In genomic region chr14:16200220-16200912, GRCm38 (mm10) we compare ENCODE assay signal across 9 mouse cellular contexts. TPM values are rescaled to one million over a fixed set of nuclear protein-coding genes. Genes with fewer than 3 reads are reported as not detected.
DNase-seq lines count a peak whose midpoint lies in the region; ATAC-seq lines count a peak whose summit lies in the region.
"Had no signal": no experiment of that assay in that cellular context is flagged by ENCODE, and none has a peak within 500 bp of the region (broad histone marks: within the 10 kb centered on the region; RNA-seq: fewer than 3 reads in every experiment).

No protein-coding gene starts in this region.

- H3K27me3 ChIP-seq in kidney, embryonic 14.5 days (ENCODE audit: control insufficient read depth, insufficient read depth, low read length), result no peaks in the 10 kb centered on the region
- no peaks in the 10 kb centered on the region for H3K27me3 ChIP-seq in forebrain, embryonic 11.5 days (ENCODE audit: control insufficient read depth, insufficient read depth, low read length)
- no peaks in the 10 kb centered on the region for H3K27me3 ChIP-seq in hindbrain, embryonic 13.5 days
- H3K27me3 ChIP-seq in neural tube, embryonic 12.5 days (replicated peaks), result no peaks in the 10 kb centered on the region; the same call in 1 of the 2 replicates
- H3K27me3 ChIP-seq: lung, embryonic 15.5 days had no signal

- no peak overlapping the region for H3K9ac ChIP-seq in kidney, embryonic 14.5 days (ENCODE audit: low read depth, low read length)
- H3K9ac ChIP-seq in forebrain, embryonic 11.5 days (ENCODE audit: low read length), result peak overlapping the region; percentile 29; the same call in 1 of the 2 replicates
- H3K9ac ChIP-seq in hindbrain, embryonic 13.5 days, result no peak overlapping the region
- no peak overlapping the region for H3K9ac ChIP-seq in neural tube, embryonic 12.5 days
- H3K9ac ChIP-seq: lung, embryonic 15.5 days had no signal

- H3K9me3 ChIP-seq in kidney, embryonic 14.5 days (ENCODE audit: control insufficient read depth, low read length), result no peaks in the 10 kb centered on the region
- no peaks in the 10 kb centered on the region for H3K9me3 ChIP-seq in forebrain, embryonic 11.5 days (ENCODE audit: control insufficient read depth, low read length)
- H3K9me3 ChIP-seq in hindbrain, embryonic 13.5 days, result no peaks in the 10 kb centered on the region
- H3K9me3 ChIP-seq in neural tube, embryonic 12.5 days, result no peaks in the 10 kb centered on the region
- H3K9me3 ChIP-seq: lung, embryonic 15.5 days had no signal

- H3K4me1 ChIP-seq in kidney, embryonic 14.5 days (ENCODE audit: control insufficient read depth, insufficient read depth, low read length), result 0 out of 2 replicates have a peak, but pooled peaks cover 2% of the 10 kb centered on the region
- peaks cover 4% of the 10 kb centered on the region; the same call in 1 of the 2 replicates for H3K4me1 ChIP-seq in forebrain, embryonic 11.5 days (replicated peaks; ENCODE audit: control insufficient read depth, insufficient read depth, low read length)
- peaks cover 25% of the 10 kb centered on the region for H3K4me1 ChIP-seq in hindbrain, embryonic 13.5 days (replicated peaks)
- H3K4me1 ChIP-seq in neural tube, embryonic 12.5 days, result peaks cover 12% of the 10 kb centered on the region
- H3K4me1 ChIP-seq: lung, embryonic 15.5 days had no signal

- H3K27ac ChIP-seq in kidney, embryonic 14.5 days (ENCODE audit: low read depth, low read length), result no peak overlapping the region
- H3K27ac ChIP-seq in forebrain, embryonic 11.5 days (ENCODE audit: low read depth, low read length), result peak overlapping the region; percentile 88
- H3K27ac ChIP-seq in hindbrain, embryonic 13.5 days, result peak overlapping the region; percentile 88
- H3K27ac ChIP-seq in neural tube, embryonic 12.5 days, result no peak overlapping the region
- H3K27ac ChIP-seq: lung, embryonic 15.5 days had no signal

- WGBS in kidney, embryonic 14.5 days, result 49% methylated on average over 6 of the region's 6 CpGs
- WGBS in forebrain, embryonic 11.5 days, result 9% methylated on average over 6 of the region's 6 CpGs
- WGBS in hindbrain, embryonic 13.5 days, result 12% methylated on average over 6 of the region's 6 CpGs
- whole genome bisulfite sequencing in neural tube, embryonic 12.5 days, result 28% methylated on average over 6 of the region's 6 CpGs

- no peaks in the 10 kb centered on the region for H3K36me3 ChIP-seq in kidney, embryonic 14.5 days (ENCODE audit: control insufficient read depth, insufficient read depth, low read length)
- no peaks in the 10 kb centered on the region for H3K36me3 ChIP-seq in forebrain, embryonic 11.5 days (ENCODE audit: control insufficient read depth, insufficient read depth, low read length)
- no peaks in the 10 kb centered on the region for H3K36me3 ChIP-seq in hindbrain, embryonic 13.5 days
- no peaks in the 10 kb centered on the region for H3K36me3 ChIP-seq in neural tube, embryonic 12.5 days
- H3K36me3 ChIP-seq: lung, embryonic 15.5 days had no signal

- H3K4me3 ChIP-seq in kidney, embryonic 14.5 days (ENCODE audit: low read length), result no peak overlapping the region
- no peak overlapping the region for H3K4me3 ChIP-seq in forebrain, embryonic 11.5 days (ENCODE audit: low read depth, low read length)
- H3K4me3 ChIP-seq in hindbrain, embryonic 13.5 days, result peak overlapping the region; percentile 14; the same call in 1 of the 2 replicates
- no peak overlapping the region for H3K4me3 ChIP-seq in neural tube, embryonic 12.5 days
- H3K4me3 ChIP-seq: lung, embryonic 15.5 days had no signal

- no peak for ATAC-seq in kidney, embryonic 14.5 days (ENCODE audit: low FRiP score, low TSS enrichment)
- ATAC-seq in forebrain, embryonic 11.5 days (replicated peaks; ENCODE audit: low FRiP score), result peak; percentile 39
- peak; percentile 23 for ATAC-seq in hindbrain, embryonic 13.5 days (ENCODE audit: low FRiP score)
- peak; percentile 43 for ATAC-seq in neural tube, embryonic 12.5 days (ENCODE audit: low FRiP score, low read depth)

- no peak for DNase-seq in kidney, adult 8-10 months
- DNase-seq in forebrain, embryonic 11.5 days (ENCODE audit: low spot score), result peak; percentile 64
- DNase-seq in spleen, postnatal 36 days (ENCODE audit: low spot score in 2 of 2), result no peak
- no peak for DNase-seq in right cerebral cortex, postnatal 14 days
- DNase-seq: gastrocnemius, postnatal 10 days had no signal

- H3K4me2 ChIP-seq in kidney, embryonic 14.5 days (replicated peaks; ENCODE audit: low read depth, low read length), result 0 out of 2 replicates have a peak overlapping the region, but pooled peaks have one; percentile 12
- H3K4me2 ChIP-seq in forebrain, embryonic 11.5 days (ENCODE audit: low read depth, low read length, severe bottlenecking), result peak overlapping the region; percentile 21; the same call in 1 of the 2 replicates
- peak overlapping the region; percentile 42 for H3K4me2 ChIP-seq in hindbrain, embryonic 13.5 days
- H3K4me2 ChIP-seq in neural tube, embryonic 12.5 days (replicated peaks), result peak overlapping the region; percentile 40
- H3K4me2 ChIP-seq: lung, embryonic 15.5 days had no signal

RNA-seq across cellular contexts. Expression of gene Ngly1, which starts 48.7 kb away (rescaled TPM):
- polyA plus RNA-seq in kidney, embryonic 14.5 days (2014; fragmentation: Nextera tagmentation; extraction: Ambion mirVana), result 28.4 and 36.6 TPM in 2 replicates
- polyA plus RNA-seq in forebrain, embryonic 11.5 days (2014; fragmentation: Nextera tagmentation; extraction: Ambion mirVana), result 24.0 and 25.9 TPM in 2 replicates
- polyA plus RNA-seq in hindbrain, embryonic 13.5 days (2015; fragmentation: Nextera tagmentation; extraction: Ambion mirVana), result 26.3 and 27.0 TPM in 2 replicates
- 21.1 and 22.6 TPM in 2 replicates for polyA plus RNA-seq in neural tube, embryonic 12.5 days (2016; fragmentation: Nextera tagmentation; extraction: Ambion mirVana)

RNA-seq across cellular contexts. Expression of gene Oxsm, which starts 49.2 kb away (rescaled TPM):
- polyA plus RNA-seq in kidney, embryonic 14.5 days (2014; fragmentation: Nextera tagmentation; extraction: Ambion mirVana), result 0.64 and 2.3 TPM in 2 replicates
- 1.1 and 2.3 TPM in 2 replicates for polyA plus RNA-seq in forebrain, embryonic 11.5 days (2014; fragmentation: Nextera tagmentation; extraction: Ambion mirVana)
- polyA plus RNA-seq in hindbrain, embryonic 13.5 days (2015; fragmentation: Nextera tagmentation; extraction: Ambion mirVana), result 1.1 and 1.8 TPM in 2 replicates
- polyA plus RNA-seq in neural tube, embryonic 12.5 days (2016; fragmentation: Nextera tagmentation; extraction: Ambion mirVana), result 0.99 and 1.5 TPM in 2 replicates

Comparison
In these comparisons a context has a peak if more than half of its experiments do, and no peak if none do; other contexts are left out.
1. H3K27ac ChIP-seq: peak in forebrain, embryonic 11.5 days (single experiment) and hindbrain, embryonic 13.5 days (single experiment); none in kidney, embryonic 14.5 days (single experiment) and neural tube, embryonic 12.5 days (single experiment).
2. Peak in every context shown above with its lines, with median percentiles within 50 percentile points of each other: H3K4me2 ChIP-seq.